Mouse (Mus musculus): ENCODE measurements around the gene Pard3. TPM values are rescaled to one million over a fixed set of nuclear protein-coding genes. Genes with fewer than 3 reads are reported as not detected.

The Pard3 gene
- polyA plus RNA-seq, 2 experiments: 39.1 to 43.3 TPM

GRCm38 (mm10) chr8:127500206-127500605 lies 436.5 kb downstream of the Pard3 start:
- no peak overlapping the region for H3K4me3 ChIP-seq (replicated peaks; ENCODE audit: low read length)
- H3K9me3 ChIP-seq (ENCODE audit: control insufficient read depth, low read length): no peaks in the 10 kb centered on the region
- H3K27ac ChIP-seq (replicated peaks; ENCODE audit: low read depth, low read length): no peak overlapping the region
- WGBS: 40% methylated on average over 7 of the region's 7 CpGs
- H3K9ac ChIP-seq (ENCODE audit: low read depth, low read length, severe bottlenecking): no peak overlapping the region
- no peak for TF ChIP-seq POLR2A (IDR thresholded peaks at IDR 0.05; ENCODE audit: borderline replicate concordance, extremely low read depth, insufficient read depth, insufficient read length)
- no peaks in the 10 kb centered on the region for H3K27me3 ChIP-seq (ENCODE audit: control insufficient read depth, insufficient read depth, low read length)
- no peaks in the 10 kb centered on the region for H3K36me3 ChIP-seq (ENCODE audit: control insufficient read depth, insufficient read depth, low read length)
- H3K4me2 ChIP-seq (replicated peaks; ENCODE audit: low read depth, low read length, severe bottlenecking): no peak overlapping the region
- 0 out of 2 replicates have a peak, but pooled peaks cover 8% of the 10 kb centered on the region for H3K4me1 ChIP-seq (ENCODE audit: control insufficient read depth, insufficient read depth, low read length)
- ATAC-seq (ENCODE audit: low FRiP score, low read depth) (no peak), DNase-seq (ENCODE audit: low spot score) (no peak)

GRCm38 (mm10) chr8:127501756-127502155 lies 438.1 kb downstream of the Pard3 start:
- TF ChIP-seq POLR2A (IDR thresholded peaks at IDR 0.05; ENCODE audit: borderline replicate concordance, extremely low read depth, insufficient read depth, insufficient read length): no peak
- DNase-seq (ENCODE audit: low spot score) (no peak), ATAC-seq (ENCODE audit: low FRiP score, low read depth) (no peak)
- H3K27ac ChIP-seq (replicated peaks; ENCODE audit: low read depth, low read length): no peak overlapping the region
- H3K36me3 ChIP-seq (ENCODE audit: control insufficient read depth, insufficient read depth, low read length): no peaks in the 10 kb centered on the region
- H3K4me3 ChIP-seq (replicated peaks; ENCODE audit: low read length): no peak overlapping the region
- H3K9ac ChIP-seq (ENCODE audit: low read depth, low read length, severe bottlenecking): no peak overlapping the region
- H3K9me3 ChIP-seq (ENCODE audit: control insufficient read depth, low read length): no peaks in the 10 kb centered on the region
- 0 out of 2 replicates have a peak, but pooled peaks cover 8% of the 10 kb centered on the region for H3K4me1 ChIP-seq (ENCODE audit: control insufficient read depth, insufficient read depth, low read length)
- no peaks in the 10 kb centered on the region for H3K27me3 ChIP-seq (ENCODE audit: control insufficient read depth, insufficient read depth, low read length)
- H3K4me2 ChIP-seq (replicated peaks; ENCODE audit: low read depth, low read length, severe bottlenecking): no peak overlapping the region
- WGBS: 95% methylated on average over 1 of the region's 1 CpGs

- DNase-seq (ENCODE audit: low spot score): no peak
- Histone ChIP-seq H3K9ac (ENCODE audit: low read depth, low read length, severe bottlenecking) (no peak overlapping the region), H3K36me3 (ENCODE audit: control insufficient read depth, insufficient read depth, low read length) (no peaks in the 10 kb centered on the region), H3K4me3 (replicated peaks; ENCODE audit: low read length) (no peak overlapping the region), H3K27me3 (ENCODE audit: control insufficient read depth, insufficient read depth, low read length) (no peaks in the 10 kb centered on the region), H3K9me3 (ENCODE audit: control insufficient read depth, low read length) (no peaks in the 10 kb centered on the region), H3K4me1 (ENCODE audit: control insufficient read depth, insufficient read depth, low read length) (0 out of 2 replicates have a peak, but pooled peaks cover 3% of the 10 kb centered on the region), H3K4me2 (replicated peaks; ENCODE audit: low read depth, low read length, severe bottlenecking) (no peak overlapping the region), H3K27ac (replicated peaks; ENCODE audit: low read depth, low read length) (no peak overlapping the region)
- ATAC-seq (ENCODE audit: low FRiP score, low read depth): no peak
- WGBS: 86% methylated on average over 1 of the region's 1 CpGs
- no peak for TF ChIP-seq POLR2A (IDR thresholded peaks at IDR 0.05; ENCODE audit: borderline replicate concordance, extremely low read depth, insufficient read depth, insufficient read length)
Observed at GRCm38 (mm10) chr8:127505286-127505685, 441.6 kb downstream of the Pard3 start.

GRCm38 (mm10) chr8:127506336-127506735 lies 442.6 kb downstream of the Pard3 start:
- no peak for TF ChIP-seq POLR2A (IDR thresholded peaks at IDR 0.05; ENCODE audit: borderline replicate concordance, extremely low read depth, insufficient read depth, insufficient read length)

GRCm38 (mm10) chr8:127511341-127511740 lies 447.6 kb downstream of the Pard3 start:
- TF ChIP-seq POLR2A (IDR thresholded peaks at IDR 0.05; ENCODE audit: borderline replicate concordance, extremely low read depth, insufficient read depth, insufficient read length): no peak

More at GRCm38 (mm10) chr8:127506336-127506735, 442.6 kb downstream of the Pard3 start:
- Histone ChIP-seq H3K36me3 (ENCODE audit: control insufficient read depth, insufficient read depth, low read length) (no peaks in the 10 kb centered on the region), H3K9me3 (ENCODE audit: control insufficient read depth, low read length) (no peaks in the 10 kb centered on the region), H3K9ac (ENCODE audit: low read depth, low read length, severe bottlenecking) (no peak overlapping the region), H3K4me1 (ENCODE audit: control insufficient read depth, insufficient read depth, low read length) (no peaks in the 10 kb centered on the region), H3K4me3 (replicated peaks; ENCODE audit: low read length) (no peak overlapping the region), H3K4me2 (replicated peaks; ENCODE audit: low read depth, low read length, severe bottlenecking) (no peak overlapping the region), H3K27ac (replicated peaks; ENCODE audit: low read depth, low read length) (no peak overlapping the region), H3K27me3 (ENCODE audit: control insufficient read depth, insufficient read depth, low read length) (no peaks in the 10 kb centered on the region)
- DNase-seq (ENCODE audit: low spot score) (no peak), ATAC-seq (ENCODE audit: low FRiP score, low read depth) (no peak)
- WGBS: 95% methylated on average over 1 of the region's 1 CpGs

More at GRCm38 (mm10) chr8:127511341-127511740, 447.6 kb downstream of the Pard3 start:
- Histone ChIP-seq H3K9me3 (ENCODE audit: control insufficient read depth, low read length) (no peaks in the 10 kb centered on the region), H3K4me3 (replicated peaks; ENCODE audit: low read length) (no peak overlapping the region), H3K9ac (ENCODE audit: low read depth, low read length, severe bottlenecking) (no peak overlapping the region), H3K4me2 (replicated peaks; ENCODE audit: low read depth, low read length, severe bottlenecking) (no peak overlapping the region), H3K36me3 (ENCODE audit: control insufficient read depth, insufficient read depth, low read length) (no peaks in the 10 kb centered on the region), H3K27me3 (ENCODE audit: control insufficient read depth, insufficient read depth, low read length) (no peaks in the 10 kb centered on the region), H3K27ac (replicated peaks; ENCODE audit: low read depth, low read length) (no peak overlapping the region), H3K4me1 (ENCODE audit: control insufficient read depth, insufficient read depth, low read length) (no peaks in the 10 kb centered on the region)
- 100% methylated on average over 1 of the region's 1 CpGs for WGBS
- no peak for ATAC-seq (ENCODE audit: low FRiP score, low read depth)
- DNase-seq (ENCODE audit: low spot score): no peak
